Mouse (Mus musculus) B cell, adult 2 months (primary cell): ENCODE data around the gene Ndufb3.
"Not testable (repeated sequence)": the region's sequence is repeated elsewhere in the genome, so short reads cannot be mapped to it uniquely, and the experiment has no call there.

Experiments used
- DNase-seq, 2 experiments: peaks; one replicate each; pipeline ENCODE4 v3.0.0; 2022

Gene Ndufb3

DNA sequence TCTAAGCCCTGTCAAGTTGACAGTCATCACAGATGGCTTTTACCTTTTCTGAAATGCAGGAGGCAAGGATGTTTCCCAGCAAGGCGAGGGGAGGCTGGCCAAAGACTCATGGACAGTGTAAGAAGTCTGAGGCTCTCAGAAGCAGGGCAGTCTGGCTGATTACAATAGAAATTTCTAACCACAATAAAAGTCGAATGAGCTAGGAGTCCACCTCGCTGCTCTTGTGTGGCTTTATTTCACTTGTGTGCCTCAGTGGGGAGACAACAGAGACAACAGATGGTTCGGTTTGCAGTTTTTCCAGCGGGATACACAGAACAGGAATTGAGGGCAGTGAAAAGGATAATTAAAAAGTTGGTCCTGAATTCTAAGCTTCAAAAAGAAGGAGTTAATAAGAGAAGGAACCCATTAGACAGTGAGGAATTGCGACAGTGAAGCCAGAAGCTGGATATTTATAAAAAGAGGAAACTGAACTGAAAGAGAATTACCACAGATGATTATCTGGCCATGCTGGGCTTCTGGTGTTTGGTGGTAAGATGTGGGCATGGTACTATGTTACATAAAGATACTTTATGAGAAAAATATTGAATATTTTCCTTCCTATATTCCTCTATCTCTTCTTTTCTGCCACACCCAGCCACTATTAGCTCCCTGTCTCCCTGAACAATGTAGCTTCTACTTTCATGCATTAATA is 31.9 kb downstream of the Ndufb3 start:
- DNase-seq, result no peak

DNA sequence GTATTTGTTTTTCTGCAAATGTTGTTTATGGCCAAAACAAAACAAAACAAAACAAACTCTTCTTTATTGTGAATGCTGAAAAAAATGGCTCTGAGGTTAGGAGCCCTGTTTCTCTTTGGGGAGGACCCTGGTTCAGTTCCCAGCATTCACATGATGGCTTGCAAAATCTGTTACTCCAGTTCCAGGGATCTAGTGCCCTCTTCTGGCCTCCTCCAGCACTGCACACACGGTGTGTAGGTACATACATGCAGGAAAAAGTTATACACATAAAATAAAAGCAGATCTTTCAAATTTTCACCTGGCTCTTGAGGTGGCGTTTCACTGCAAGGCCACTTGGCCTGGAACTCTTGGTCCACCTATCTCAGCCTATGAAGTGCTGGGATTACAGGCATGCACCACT is 32.6 kb downstream of the Ndufb3 start:
- DNase-seq, result peak; percentile 11 to 12

DNA sequence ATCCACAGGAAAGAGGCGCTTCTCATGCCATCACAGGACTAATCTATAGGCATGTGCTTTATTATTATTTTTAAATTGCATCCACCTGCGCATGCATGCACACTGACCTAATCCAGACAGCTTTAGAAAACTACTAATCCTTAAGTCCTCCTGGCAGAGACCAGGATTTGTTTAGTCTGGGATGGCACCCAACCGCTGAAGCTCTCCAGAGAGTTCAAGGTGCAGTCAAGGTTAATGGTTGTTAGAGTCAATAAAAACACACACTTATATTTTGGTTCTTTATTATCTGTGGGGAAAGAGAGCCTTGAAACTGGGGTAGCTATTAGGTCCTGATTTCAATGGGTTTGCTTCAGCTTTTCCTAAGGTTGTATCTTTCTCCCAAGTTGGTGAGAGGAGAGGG is 35.1 kb downstream of the Ndufb3 start:
- no peak for DNase-seq

DNA sequence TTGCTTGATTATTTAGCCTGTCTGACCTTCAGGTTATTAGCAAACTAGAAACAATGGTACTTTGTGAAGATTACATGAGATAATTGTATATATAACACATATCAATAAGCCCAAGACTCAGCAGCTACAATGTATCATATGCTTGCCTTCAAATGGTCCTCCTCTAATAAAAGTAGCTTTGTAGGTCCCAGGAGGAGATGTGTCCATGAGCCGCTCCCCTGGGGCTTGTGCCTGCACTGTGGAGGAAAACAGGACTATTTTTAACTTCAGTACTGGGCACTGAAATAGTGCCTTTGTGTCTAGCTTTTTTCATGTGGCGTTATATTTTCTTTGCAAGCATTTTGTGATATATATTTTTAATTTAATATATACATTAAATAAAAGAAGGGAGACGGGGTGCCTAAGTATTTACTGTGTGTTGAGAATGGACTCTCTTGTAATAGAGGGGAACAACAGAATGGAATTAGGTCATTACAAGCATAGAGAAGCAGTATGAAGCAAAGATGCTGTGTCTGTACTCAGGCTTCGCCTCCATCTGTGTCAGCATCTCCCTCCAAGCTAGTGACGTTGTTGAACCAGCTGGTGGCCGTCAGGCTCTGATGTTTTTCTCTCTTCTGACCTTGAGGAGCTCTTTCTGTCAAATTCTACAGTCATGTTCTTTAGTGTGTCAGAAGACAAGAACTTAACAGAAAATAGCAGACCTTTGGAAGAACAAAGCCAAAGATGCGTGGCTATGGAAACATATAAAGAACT is 36.0 kb downstream of the Ndufb3 start:
- no peak for DNase-seq

DNA sequence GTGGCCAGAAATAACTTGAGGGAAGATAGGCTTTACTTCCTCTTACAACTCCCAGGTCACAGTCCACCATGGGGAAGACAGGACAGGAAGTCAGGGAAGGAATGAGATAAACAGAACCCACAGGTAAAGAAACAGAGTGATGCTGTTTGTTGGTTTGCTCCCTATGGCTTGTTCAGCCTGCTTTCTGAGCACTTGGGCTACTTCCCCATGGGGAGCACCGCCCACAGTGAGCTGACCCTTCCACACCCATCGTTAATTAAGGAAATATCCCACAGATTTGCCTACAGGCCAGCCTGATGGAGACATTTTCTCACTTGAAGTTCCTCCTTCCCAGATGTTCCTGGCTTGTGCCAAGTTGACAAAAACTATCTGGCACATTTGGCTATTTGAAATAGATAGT is 42.7 kb downstream of the Ndufb3 start:
- not testable (repeated sequence) for DNase-seq
